Mouse (Mus musculus) cerebellum, adult 18-20 months (tissue): ENCODE data around the gene Gm17124.
"Not testable (repeated sequence)": the region's sequence is repeated elsewhere in the genome, so short reads cannot be mapped to it uniquely, and the experiment has no call there.

Source experiments
- DNase-seq, 2 experiments: peaks; one replicate each; pipeline ENCODE4 v3.0.0; 2021

Gene Gm17124

DNA sequence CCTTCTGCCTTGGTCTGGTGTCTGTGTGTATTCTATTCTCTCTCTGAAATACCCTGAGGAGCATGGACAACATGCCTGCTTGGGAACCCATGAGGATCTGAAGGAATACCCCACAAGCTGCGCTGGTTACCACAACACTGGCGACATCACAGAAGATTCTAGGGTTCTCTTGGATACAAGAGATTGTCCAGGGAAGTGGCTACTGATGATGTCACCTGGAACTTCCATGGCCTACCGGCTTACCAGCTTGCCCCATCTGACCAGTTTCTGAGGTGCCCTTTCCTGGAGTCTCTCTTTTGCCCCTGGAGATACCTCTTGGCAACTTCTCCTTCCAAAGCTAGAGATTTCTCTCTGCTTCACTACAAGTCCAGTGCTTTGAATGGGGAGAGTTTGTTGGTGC, at the start of gene Gm17124:
TSS of gene Gm17124 (minus strand) at position 101 of the 400 bp plus-strand sequence.
- not testable (repeated sequence) for DNase-seq

DNA sequence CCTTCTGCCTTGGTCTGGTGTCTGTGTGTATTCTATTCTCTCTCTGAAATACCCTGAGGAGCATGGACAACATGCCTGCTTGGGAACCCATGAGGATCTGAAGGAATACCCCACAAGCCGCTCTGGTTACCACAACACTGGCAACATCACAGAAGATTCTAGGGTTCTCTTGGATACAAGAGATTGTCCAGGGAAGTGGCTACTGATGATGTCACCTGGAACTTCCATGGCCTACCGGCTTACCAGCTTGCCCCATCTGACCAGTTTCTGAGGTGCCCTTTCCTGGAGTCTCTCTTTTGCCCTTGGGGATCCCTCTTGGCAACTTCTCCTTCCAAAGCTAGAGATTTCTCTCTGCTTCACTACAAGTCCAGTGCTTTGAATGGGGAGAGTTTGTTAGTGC, 42.1 kb upstream of the Gm17124 start, which contains the start of gene Gm3633:
TSS of gene Gm3633 (minus strand) at position 101 of the 400 bp plus-strand sequence.
- DNase-seq, result not testable (repeated sequence)
